Mouse (Mus musculus) brain, embryonic 14.5 days (tissue): ENCODE measurements around the gene B830017H08Rik.

Source experiments
- CTCF ChIP-seq: fragments of 200-500 bp; IDR thresholded peaks from 2 replicates; pipeline ENCODE4 v1.5.1; 2012; ENCODE audit warnings: inconsistent platforms, mild to moderate bottlenecking, moderate library complexity, borderline replicate concordance; ENCODE audit not compliant: insufficient read depth, insufficient read length; ENCODE audit errors: extremely low read depth
- POLR2A ChIP-seq: fragments of 200-500 bp; IDR thresholded peaks from 2 replicates; pipeline ENCODE4 v1.6.1; 2012; ENCODE audit warnings: mild to moderate bottlenecking, inconsistent platforms, borderline replicate concordance; ENCODE audit not compliant: poor library complexity, insufficient read depth, insufficient read length, severe bottlenecking; ENCODE audit errors: extremely low read depth

GRCm38 (mm10) chr16:17851331-17851730, 18.4 kb downstream of the B830017H08Rik start:
- no peak for TF ChIP-seq POLR2A
- TF ChIP-seq CTCF, result no peak
